Mouse (Mus musculus) intestine, embryonic 16.5 days (tissue): ENCODE measurements around the gene Erfe. TPM values are rescaled to one million over a fixed set of nuclear protein-coding genes. Genes with fewer than 3 reads are reported as not detected.
A peak's percentile ranks its signal among the peaks of the same experiment; 100 is the strongest.

Experiments
- ATAC-seq: fragments of 200-750 bp; cut with Nextera tagmentation; 2 replicates; pipeline ENCODE4 v1.8.0; 2017; ENCODE audit warnings: moderate TSS enrichment, moderate library complexity
- H3K27ac ChIP-seq: fragments of 300-500 bp; sonication (generic); 2 replicates; pipeline ENCODE4 v1.5.1; 2014; ENCODE audit warnings: mild to moderate bottlenecking, low read length
- H3K27me3 ChIP-seq: fragments of 300-500 bp; sonication (generic); replicated peaks from 2 replicates; pipeline ENCODE4 v1.6.1; 2014; ENCODE audit warnings: low read length, control low read depth, mixed read lengths; ENCODE audit not compliant: control insufficient read depth, insufficient read depth
- H3K36me3 ChIP-seq: fragments of 300-500 bp; sonication (generic); 2 replicates; pipeline ENCODE4 v1.6.1; 2014; ENCODE audit warnings: low read length, control low read depth; ENCODE audit not compliant: control insufficient read depth, insufficient read depth
- H3K4me1 ChIP-seq: fragments of 300-500 bp; sonication (generic); 2 replicates; pipeline ENCODE4 v1.6.1; 2014; ENCODE audit warnings: low read length, control low read depth, mixed read lengths; ENCODE audit not compliant: control insufficient read depth, insufficient read depth
- H3K4me2 ChIP-seq: fragments of 300-500 bp; sonication (generic); 2 replicates; pipeline ENCODE4 v1.6.1; 2014; ENCODE audit warnings: low read depth, low read length, control low read depth
- H3K4me3 ChIP-seq: fragments of 300-500 bp; sonication (generic); 2 replicates; pipeline ENCODE4 v1.5.1; 2014; ENCODE audit warnings: mild to moderate bottlenecking, low read length
- H3K9ac ChIP-seq: fragments of 300-500 bp; sonication (generic); 2 replicates; pipeline ENCODE4 v1.6.1; 2014; ENCODE audit warnings: low read depth, low read length
- H3K9me3 ChIP-seq: fragments of 300-500 bp; sonication (generic); 2 replicates; pipeline ENCODE4 v1.6.1; 2016; ENCODE audit warnings: low read length, control low read depth; ENCODE audit not compliant: control insufficient read depth
- WGBS: fragments of 180-500 bp; shearing (Covaris S2); extraction: QIAGEN DNeasy Blood & Tissue Kit; methylation state at CpG from one replicate; pipeline ENCODE4 v1.1.7; 2014; 5-methylcytosine and 5-hydroxymethylcytosine counted together
- polyA plus RNA-seq: library from polyadenylated mRNA; unstranded; fragments of >200 nt; fragmentation: Nextera tagmentation; extraction: Ambion mirVana; gene quantifications from 2 replicates; pipeline ENCODE4 v1.2.1, GENCODE M21; 2015

Erfe gene
- polyA plus RNA-seq, 1 experiment from 2014 or later: 9.0 TPM

- Histone ChIP-seq H3K9ac (no peak overlapping the region), H3K9me3 (no peaks in the 10 kb centered on the region), H3K4me1 (peaks cover 28% of the 10 kb centered on the region), H3K4me2 (peak overlapping the region; percentile 94), H3K27ac (peak overlapping the region; percentile 5; the same call in 1 of the 2 replicates), H3K36me3 (peaks cover 6% of the 10 kb centered on the region; the same call in 1 of the 2 replicates), H3K4me3 (peak overlapping the region; percentile 67), H3K27me3 (no peaks in the 10 kb centered on the region)
- WGBS: 93% methylated on average over 3 of the region's 3 CpGs
- no peak for ATAC-seq
Measured at GRCm38 (mm10) chr1:91367295-91367694, 1.1 kb downstream of the Erfe start.

GRCm38 (mm10) chr1:91369408-91369807 is 3.2 kb downstream of the Erfe start:
- H3K27me3 ChIP-seq: no peaks in the 10 kb centered on the region
- WGBS: 46% methylated on average over 4 of the region's 4 CpGs
- H3K4me1 ChIP-seq: peaks cover 28% of the 10 kb centered on the region
- H3K4me3 ChIP-seq: no peak overlapping the region
- peak overlapping the region; percentile 4; the same call in 1 of the 2 replicates for H3K4me2 ChIP-seq
- peak overlapping the region; percentile 83 for H3K27ac ChIP-seq
- H3K9ac ChIP-seq: peak overlapping the region; percentile 53; the same call in 1 of the 2 replicates
- peak; percentile 86 for ATAC-seq
- H3K9me3 ChIP-seq: no peaks in the 10 kb centered on the region
- peaks cover 22% of the 10 kb centered on the region for H3K36me3 ChIP-seq

DNA sequence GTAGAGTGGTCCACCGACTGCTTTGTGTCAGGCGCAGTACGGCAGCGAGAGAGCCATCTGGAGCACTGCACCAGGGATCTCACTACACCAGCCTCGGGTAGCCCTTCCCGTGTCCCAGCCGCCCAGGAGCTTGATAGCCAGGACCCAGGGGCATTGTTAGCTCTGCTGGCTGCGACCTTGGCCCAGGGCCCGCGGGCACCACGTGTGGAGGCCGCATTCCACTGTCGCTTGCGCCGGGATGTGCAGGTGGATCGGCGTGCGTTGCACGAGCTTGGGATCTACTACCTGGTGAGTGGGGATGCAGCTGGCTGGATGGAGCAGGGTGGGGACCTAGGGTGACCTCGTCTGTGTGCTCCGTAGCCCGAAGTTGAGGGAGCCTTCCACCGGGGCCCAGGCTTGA is 3.8 kb downstream of the Erfe start:
- no peak; the same call in 1 of the 2 replicates for ATAC-seq
- Histone ChIP-seq H3K4me3 (no peak overlapping the region), H3K9me3 (no peaks in the 10 kb centered on the region), H3K27ac (peak overlapping the region; percentile 77), H3K4me2 (peak overlapping the region; percentile 4; the same call in 1 of the 2 replicates), H3K9ac (peak overlapping the region; percentile 53), H3K27me3 (no peaks in the 10 kb centered on the region), H3K36me3 (peaks cover 22% of the 10 kb centered on the region), H3K4me1 (peaks cover 28% of the 10 kb centered on the region)
- 75% methylated on average over 23 of the region's 23 CpGs for WGBS

- H3K9me3 ChIP-seq: no peaks in the 10 kb centered on the region
- H3K4me2 ChIP-seq: no peak overlapping the region
- ATAC-seq: no peak
- 87% methylated on average over 6 of the region's 6 CpGs for WGBS
- H3K4me1 ChIP-seq: peaks cover 21% of the 10 kb centered on the region
- H3K9ac ChIP-seq: no peak overlapping the region
- H3K27me3 ChIP-seq: no peaks in the 10 kb centered on the region
- no peak overlapping the region for H3K4me3 ChIP-seq
- no peak overlapping the region for H3K27ac ChIP-seq
- peaks cover 41% of the 10 kb centered on the region for H3K36me3 ChIP-seq
Measured at GRCm38 (mm10) chr1:91373414-91373835, 7.2 kb downstream of the Erfe start.

DNA sequence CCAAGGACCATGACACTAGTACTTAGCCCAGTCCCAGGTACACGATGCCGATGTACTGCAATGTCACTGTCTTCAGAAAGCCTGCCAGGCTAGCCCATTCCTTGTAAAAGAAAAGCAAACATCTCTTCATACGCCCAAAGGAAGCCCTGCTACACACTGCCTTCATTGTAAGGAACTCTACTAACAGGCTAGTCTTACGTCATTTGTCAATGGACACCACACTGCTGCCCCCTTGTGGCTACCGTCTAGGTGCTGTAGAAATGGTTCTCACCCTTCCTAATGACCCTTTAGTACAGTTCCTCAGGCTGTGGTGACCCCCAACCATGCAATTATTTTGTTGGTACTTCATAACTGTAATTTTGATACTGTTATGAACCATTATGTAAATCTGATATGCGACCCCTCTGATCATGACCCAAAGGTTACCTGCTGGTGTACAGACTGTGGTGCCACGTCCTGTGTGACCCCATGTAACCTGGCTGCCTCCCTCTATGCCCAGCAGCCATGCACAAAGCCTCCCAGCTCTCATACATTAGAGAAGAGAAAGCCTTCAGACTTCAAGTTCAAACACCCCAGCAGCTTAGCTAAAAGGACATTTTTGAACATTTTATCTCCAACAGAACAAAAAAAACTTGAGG is 14.3 kb downstream of the Erfe start:
- peak; percentile 70 for ATAC-seq
- Histone ChIP-seq H3K4me2 (no peak overlapping the region), H3K4me3 (no peak overlapping the region), H3K9me3 (no peaks in the 10 kb centered on the region), H3K36me3 (peaks cover 27% of the 10 kb centered on the region), H3K27ac (no peak overlapping the region), H3K27me3 (no peaks in the 10 kb centered on the region), H3K4me1 (no peaks in the 10 kb centered on the region), H3K9ac (no peak overlapping the region)
- 53% methylated on average over 7 of the region's 7 CpGs for WGBS

- H3K4me1 ChIP-seq: no peaks in the 10 kb centered on the region
- no peak overlapping the region for H3K9ac ChIP-seq
- peaks cover 23% of the 10 kb centered on the region; the same call in 1 of the 2 replicates for H3K36me3 ChIP-seq
- no peaks in the 10 kb centered on the region for H3K27me3 ChIP-seq
- H3K4me3 ChIP-seq: no peak overlapping the region
- no peaks in the 10 kb centered on the region for H3K9me3 ChIP-seq
- H3K27ac ChIP-seq: no peak overlapping the region
- 85% methylated on average over 4 of the region's 4 CpGs for WGBS
- ATAC-seq: peak; percentile 37; the same call in 1 of the 2 replicates
- no peak overlapping the region for H3K4me2 ChIP-seq
Measured at GRCm38 (mm10) chr1:91381091-91381471, 14.9 kb downstream of the Erfe start.

DNA sequence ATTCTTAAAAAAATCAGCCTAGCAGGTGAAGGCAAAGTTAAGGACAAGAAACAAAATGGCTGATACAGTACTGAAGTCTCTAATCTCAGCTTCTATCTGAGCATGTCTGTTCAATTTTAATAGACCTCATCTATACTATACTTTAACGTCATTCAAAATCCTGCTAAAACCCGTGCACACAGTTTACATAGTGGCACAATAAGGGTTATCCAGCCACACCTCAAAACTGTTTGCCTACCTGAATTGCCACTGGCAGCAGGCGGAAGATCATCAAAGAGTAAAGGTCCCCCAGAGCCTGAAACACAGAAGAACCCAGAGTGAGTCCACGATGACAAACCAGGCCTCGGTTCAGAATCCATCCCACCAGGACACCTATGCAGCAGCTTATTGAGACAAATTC is 24.1 kb downstream of the Erfe start:
- peaks cover 10% of the 10 kb centered on the region for H3K36me3 ChIP-seq
- 65% methylated on average over 5 of the region's 5 CpGs for WGBS
- ATAC-seq: peak; percentile 88

GRCm38 (mm10) chr1:91397927-91398259 is 31.7 kb downstream of the Erfe start:
- Histone ChIP-seq H3K36me3 (no peaks in the 10 kb centered on the region), H3K4me3 (peak overlapping the region; percentile 90), H3K4me1 (peaks cover 10% of the 10 kb centered on the region), H3K27me3 (no peaks in the 10 kb centered on the region), H3K9ac (peak overlapping the region; percentile 93), H3K9me3 (no peaks in the 10 kb centered on the region), H3K4me2 (peak overlapping the region; percentile 91), H3K27ac (peak overlapping the region; percentile 73)
- no peak for ATAC-seq
- 2% methylated on average over 12 of the region's 12 CpGs for WGBS

More for the DNA sequence above, 24.1 kb downstream of the Erfe start:
- Histone ChIP-seq H3K4me2 (no peak overlapping the region), H3K9ac (no peak overlapping the region), H3K27me3 (no peaks in the 10 kb centered on the region), H3K27ac (no peak overlapping the region; the same call in 1 of the 2 replicates), H3K9me3 (no peaks in the 10 kb centered on the region), H3K4me3 (no peak overlapping the region), H3K4me1 (peaks cover 9% of the 10 kb centered on the region; the same call in 1 of the 2 replicates)

DNA sequence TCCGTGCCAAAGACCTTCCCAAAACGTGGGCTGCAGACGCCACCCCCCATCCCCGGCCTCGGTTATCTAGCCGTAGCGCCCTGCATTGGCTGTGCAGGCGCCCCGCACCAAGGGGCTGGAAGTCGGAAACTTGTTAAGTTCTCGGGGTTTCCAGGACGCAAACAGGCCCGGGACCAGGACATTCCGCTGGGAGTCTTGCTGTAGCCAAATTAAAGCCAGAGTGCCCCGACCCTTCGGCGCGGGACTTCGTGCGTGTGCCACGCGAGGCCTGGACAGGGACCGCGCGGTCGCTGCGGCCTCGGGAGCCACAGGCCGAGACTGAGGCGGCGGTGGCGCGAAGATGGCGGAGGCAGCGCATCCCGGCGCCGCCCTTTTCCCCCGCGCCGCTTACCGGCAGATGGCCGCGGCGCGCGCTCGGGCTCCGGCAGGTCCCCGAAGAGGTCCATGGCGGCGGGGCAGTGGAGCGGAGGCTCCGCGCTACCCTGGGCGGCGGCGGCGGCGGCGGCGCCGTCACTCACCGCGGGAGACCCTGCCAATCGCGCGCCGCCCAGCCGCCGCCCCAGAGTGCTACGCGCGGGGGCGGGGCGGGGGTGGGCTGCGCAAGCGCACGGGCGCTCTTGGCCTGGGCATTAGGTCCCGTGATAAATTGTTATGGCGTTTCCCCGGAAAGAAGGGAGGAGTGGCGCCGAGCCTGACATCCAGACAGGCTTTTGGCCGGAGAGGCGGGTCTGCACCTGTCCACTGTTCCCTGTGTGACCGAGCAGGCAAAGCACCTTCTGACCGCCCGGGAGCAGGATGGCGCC is 32.2 kb downstream of the Erfe start, which contains the start of gene Ilkap:
Gene Ilkap, minus strand, starts transcription at position 556 of the 803 bp plus-strand sequence.
- Histone ChIP-seq H3K36me3 (no peaks in the 10 kb centered on the region), H3K27ac (peak within 1 kb of the TSS; percentile 73), H3K4me2 (peak within 1 kb of the TSS; percentile 91), H3K4me1 (peaks cover 10% of the 10 kb centered on the region), H3K27me3 (no peaks in the 10 kb centered on the region), H3K9me3 (no peaks in the 10 kb centered on the region), H3K9ac (peak within 1 kb of the TSS; percentile 93), H3K4me3 (peak within 1 kb of the TSS; percentile 90)
- WGBS: under 1% methylated on average over 77 of the region's 91 CpGs
- ATAC-seq: peak; percentile 98
